Mouse (Mus musculus) left cerebral cortex, adult 6 months (tissue): ENCODE data around the gene Olfr418. TPM values are rescaled to one million over a fixed set of nuclear protein-coding genes. Genes with fewer than 3 reads are reported as not detected.

ENCODE experiments used
- long read RNA-seq, 2 experiments: library from polyadenylated mRNA; unstranded; transcript quantifications; one replicate each; pipeline ENCODE4 v2.0.0; 2019 to 2020
- polyA plus RNA-seq: library from polyadenylated mRNA; unstranded; fragments of <200 nt; fragmentation: Nextera tagmentation; gene quantifications from 2 replicates; pipeline ENCODE4 v1.2.3, GENCODE M21; 2021

Gene Olfr418
- polyA plus RNA-seq, result not detected in 2 replicates
- long read RNA-seq, experiment 1, result 0 reads
- long read RNA-seq, experiment 2, result 0 reads

GRCm38 (mm10) chr1:173265701-173266100 is at the start of gene Olfr418:
Gene Olfr418, plus strand, starts transcription at chr1:173266001.

GRCm38 (mm10) chr1:173227081-173227480 is 38.7 kb upstream of the Olfr418 start, which contains the start of gene Fcer1a:
Gene Fcer1a, minus strand, starts transcription at chr1:173227214.

GRCm38 (mm10) chr1:173277677-173278076 is 11.9 kb downstream of the Olfr418 start, which contains the start of gene Mptx2:
Gene Mptx2, minus strand, starts transcription at chr1:173277777.

Other genes starting within 250 kb of the Olfr418 start
- gene Olfr1408, start 128.6 kb upstream of the Olfr418 start, polyA plus RNA-seq, result not detected in 2 replicates
- gene Olfr1406, start 75.4 kb upstream of the Olfr418 start, polyA plus RNA-seq, result not detected in 2 replicates
- gene Olfr218, start 68.2 kb upstream of the Olfr418 start, polyA plus RNA-seq, result not detected in 2 replicates
- gene Olfr1404, start 53.6 kb upstream of the Olfr418 start, polyA plus RNA-seq, result not detected in 2 replicates
- not detected in 2 replicates for gene Fcer1a, start 38.8 kb upstream of the Olfr418 start, polyA plus RNA-seq
- gene Mptx2, start 11.8 kb downstream of the Olfr418 start, polyA plus RNA-seq, result not detected in 2 replicates
- 13.2 and 18.5 TPM in 2 replicates for gene Ackr1, start 67.7 kb downstream of the Olfr418 start, polyA plus RNA-seq
- gene Aim2, start 84.9 kb downstream of the Olfr418 start, polyA plus RNA-seq, result 1.4 and 2.0 TPM in 2 replicates
- gene Cadm3, start 101.7 kb downstream of the Olfr418 start, polyA plus RNA-seq, result 176 and 337 TPM in 2 replicates
- gene Ifi206, start 225.0 kb downstream of the Olfr418 start, polyA plus RNA-seq, result not detected in 2 replicates